Mouse (Mus musculus) T-helper 17 cell (primary cell): ENCODE data around the gene Clec4f.
"Not testable (repeated sequence)": the region's sequence is repeated elsewhere in the genome, so short reads cannot be mapped to it uniquely, and the experiment has no call there.

ENCODE experiments used
- in situ Hi-C, 2 experiments: fragments of 300-600 bp; cut with MboI, MseI; formaldehyde crosslinking; loops; 1 replicate in 1 of 2; 2 replicates in 1 of 2; pipeline ENCODE4 v1.15.1; 2025; ENCODE audit warnings: high pct_unique_total_duplicates in 2 of 2

The Clec4f gene

DNA sequence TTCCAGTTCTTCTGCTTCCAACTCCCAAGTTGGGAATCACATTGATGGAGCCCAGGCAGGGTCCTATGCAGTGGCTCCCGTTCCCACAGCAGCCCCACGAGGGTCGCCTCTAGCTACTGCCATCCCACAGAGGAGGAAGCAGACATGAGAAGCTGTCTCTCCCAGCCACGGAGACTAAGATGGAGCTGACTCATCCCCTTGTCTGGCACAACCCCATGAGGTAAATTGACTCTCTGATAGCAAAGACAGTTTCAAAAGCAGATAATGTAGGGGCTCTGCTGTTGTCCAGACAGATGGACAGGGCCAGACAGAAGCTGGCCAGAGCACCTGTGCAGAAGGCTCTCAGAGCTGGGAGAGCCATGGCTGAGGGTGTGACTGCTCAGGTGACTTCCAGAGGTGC lies 21.4 kb downstream of the Clec4f start:
- in situ Hi-C loops, result not testable (repeated sequence)

DNA sequence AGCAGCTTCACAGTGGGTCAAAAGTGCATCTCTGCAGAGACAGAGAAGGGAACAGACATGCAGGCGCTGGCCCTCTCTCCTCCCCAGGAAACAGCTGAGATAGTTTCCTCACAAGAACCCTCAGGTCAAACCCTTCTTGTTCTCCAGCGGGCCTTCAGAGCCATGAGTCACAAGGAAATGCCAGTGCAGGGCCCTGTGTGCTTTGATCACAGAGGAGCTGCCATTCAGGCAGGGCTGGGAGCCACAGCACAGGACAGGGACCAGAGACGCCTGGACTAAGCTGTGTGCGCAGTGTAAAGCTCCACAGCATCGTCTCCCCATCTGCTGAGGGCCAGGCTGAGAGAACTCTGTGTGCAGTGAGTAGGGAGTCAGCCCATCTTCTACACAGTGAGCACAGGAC lies 21.9 kb downstream of the Clec4f start:
- in situ Hi-C loops, result not testable (repeated sequence)

DNA sequence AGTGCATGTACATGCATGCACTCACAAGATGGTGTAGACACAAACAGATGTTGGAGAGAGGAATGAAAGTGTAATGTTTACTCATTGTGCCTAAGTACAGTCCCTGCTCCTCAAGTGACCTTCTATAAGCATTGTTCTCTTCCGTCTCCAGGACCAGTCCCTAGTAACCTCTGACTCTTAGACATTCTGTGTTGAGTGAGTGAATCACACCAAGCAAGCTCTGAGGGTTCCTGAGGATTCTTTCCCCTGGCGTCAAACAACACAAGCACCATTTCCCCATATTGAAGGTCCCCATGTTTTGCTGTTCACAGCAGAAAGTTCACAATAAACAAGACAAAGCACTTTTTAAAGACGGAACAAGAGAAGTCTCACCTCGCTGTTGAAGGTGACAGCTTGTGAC lies 24.2 kb downstream of the Clec4f start:
- in situ Hi-C loops, result no loop called here

DNA sequence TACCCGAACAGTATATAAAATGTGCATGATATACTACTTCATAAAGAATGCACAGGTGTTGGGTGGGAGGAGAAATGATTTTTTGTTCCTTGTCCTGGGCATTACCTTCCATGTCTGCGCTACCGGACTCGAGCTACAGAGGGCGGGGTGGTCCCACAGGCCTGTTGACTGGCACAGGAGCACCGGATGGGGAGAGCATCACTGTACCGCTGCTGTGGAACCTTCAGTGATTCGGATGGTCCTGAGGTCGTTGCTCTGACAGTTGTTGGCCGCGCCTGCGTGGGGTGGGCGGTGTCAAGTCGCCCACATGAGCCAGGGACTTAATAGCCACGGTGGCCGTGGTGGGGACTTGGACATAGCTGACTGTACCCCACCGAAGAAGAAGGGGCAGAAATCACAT lies 29.2 kb downstream of the Clec4f start:
- in situ Hi-C loops, result no loop called here

DNA sequence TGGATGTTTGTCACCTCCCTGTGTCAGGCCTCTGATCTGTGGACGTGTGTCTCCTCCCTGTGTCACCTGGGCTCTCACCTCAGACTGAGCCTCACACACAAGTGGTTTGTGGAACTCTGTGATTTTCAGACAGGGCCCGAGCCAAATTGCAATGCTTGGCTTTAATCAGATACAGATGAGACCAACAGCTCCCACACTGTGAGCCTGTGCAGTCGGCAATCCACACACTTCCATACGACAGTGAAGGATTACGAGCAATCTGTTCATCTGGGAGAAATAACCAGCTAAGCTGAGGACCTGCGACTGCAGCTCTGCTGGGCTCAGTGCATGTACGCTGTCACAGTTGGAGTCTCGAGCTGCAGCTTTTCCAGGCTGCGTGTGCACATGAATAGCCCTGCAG lies 36.0 kb downstream of the Clec4f start:
- in situ Hi-C loops, result no loop called here

DNA sequence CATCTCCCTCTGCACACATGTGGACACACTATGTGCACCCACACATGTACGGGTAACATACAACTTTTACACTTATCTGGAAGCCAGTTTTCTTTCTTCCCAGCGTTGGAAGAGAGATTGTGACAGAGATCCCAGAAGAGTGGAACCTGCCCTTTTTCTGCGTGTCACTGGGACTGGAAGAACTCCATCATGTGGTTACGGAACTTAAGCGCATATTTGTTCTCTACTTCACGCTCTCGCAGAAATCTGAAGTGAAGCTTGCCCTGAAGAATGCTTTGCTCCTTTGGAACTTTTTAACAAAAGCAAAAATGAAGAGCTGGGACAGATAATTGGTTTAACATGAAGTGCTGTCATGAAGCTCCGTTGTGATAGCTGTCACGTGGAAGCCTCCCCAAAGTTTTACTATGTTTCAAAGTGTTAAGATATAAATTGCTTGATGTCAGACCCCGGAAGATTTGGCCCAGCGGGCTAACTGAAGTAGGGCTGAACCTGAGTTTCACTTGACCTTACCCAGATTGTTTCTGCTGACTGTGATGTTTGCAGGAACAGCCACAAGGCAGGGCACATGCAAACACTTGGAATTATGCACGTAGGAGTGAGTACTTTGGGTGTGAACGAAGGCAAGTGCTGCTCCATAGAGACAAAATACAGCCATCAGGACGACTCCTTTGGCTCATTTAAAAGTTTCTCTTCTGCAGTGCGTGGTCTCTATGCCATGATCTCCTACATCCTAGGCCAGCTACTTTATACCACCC lies 38.2 kb downstream of the Clec4f start:
- in situ Hi-C loops, result no loop called here

DNA sequence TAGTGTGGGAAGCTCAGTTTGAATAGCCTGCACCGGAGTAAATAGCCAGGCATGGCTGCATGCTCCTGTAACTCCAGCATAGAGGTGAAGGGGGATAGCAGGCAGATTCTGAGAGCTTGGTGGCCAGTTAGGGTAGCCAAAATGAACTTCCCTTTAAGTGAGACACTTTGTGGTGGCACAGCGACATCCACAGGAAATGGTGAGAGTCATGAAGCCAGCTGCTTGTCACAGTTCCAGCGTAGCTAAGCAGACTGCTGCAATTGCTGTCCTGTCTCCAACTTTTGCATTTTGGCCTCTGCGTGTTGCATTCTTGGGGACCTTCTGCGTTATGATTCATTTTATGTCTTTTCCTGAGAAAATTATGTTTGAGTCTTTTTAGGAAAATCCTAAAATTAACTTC lies 39.5 kb downstream of the Clec4f start:
- in situ Hi-C loops, result no loop called here

DNA sequence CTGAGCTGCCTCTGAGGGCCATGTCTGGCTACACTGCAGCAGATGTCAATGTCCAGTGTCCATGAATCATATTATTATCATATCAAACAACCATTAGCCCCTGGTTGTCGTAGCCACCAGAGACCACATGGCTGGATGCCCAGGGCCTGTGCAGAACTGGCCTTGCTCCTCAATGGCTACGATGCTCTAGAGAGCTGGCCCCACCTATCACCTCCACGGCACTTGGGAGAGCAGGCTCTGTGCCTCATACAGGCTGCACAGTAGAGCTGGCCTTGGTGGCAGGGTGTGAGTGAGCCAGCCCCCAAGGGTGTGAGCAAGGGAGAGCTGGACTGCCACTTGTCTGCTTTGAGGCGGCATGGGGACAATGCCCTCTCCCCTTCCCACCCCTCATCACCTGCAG lies 41.5 kb downstream of the Clec4f start:
- in situ Hi-C loops, result loop anchor here (5.0 kb wide), 2 partner anchors 38 to 92 kb away; no protein-coding TSS in a partner anchor

DNA sequence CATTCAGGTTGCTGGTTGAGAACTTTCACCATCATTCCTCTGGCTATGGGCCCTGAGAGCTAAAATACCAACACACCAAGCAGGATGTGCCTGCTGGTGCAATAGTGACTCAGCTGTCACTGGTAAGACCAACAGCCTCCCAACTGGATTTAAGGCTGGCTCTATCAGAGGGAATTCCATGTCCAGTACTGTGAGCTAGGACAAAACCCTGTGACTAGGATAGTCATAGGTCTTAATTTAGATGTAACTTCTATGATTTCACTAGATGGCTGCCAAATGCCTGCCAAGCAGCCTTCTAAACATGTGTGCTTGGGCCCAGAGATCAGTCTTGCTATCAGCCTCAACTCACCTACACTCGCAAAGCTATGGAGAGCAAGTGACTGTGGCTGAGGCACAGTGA lies 43.0 kb downstream of the Clec4f start:
- in situ Hi-C loops, result loop anchor here (5.0 kb wide), 2 partner anchors 39 to 91 kb away; no protein-coding TSS in a partner anchor

DNA sequence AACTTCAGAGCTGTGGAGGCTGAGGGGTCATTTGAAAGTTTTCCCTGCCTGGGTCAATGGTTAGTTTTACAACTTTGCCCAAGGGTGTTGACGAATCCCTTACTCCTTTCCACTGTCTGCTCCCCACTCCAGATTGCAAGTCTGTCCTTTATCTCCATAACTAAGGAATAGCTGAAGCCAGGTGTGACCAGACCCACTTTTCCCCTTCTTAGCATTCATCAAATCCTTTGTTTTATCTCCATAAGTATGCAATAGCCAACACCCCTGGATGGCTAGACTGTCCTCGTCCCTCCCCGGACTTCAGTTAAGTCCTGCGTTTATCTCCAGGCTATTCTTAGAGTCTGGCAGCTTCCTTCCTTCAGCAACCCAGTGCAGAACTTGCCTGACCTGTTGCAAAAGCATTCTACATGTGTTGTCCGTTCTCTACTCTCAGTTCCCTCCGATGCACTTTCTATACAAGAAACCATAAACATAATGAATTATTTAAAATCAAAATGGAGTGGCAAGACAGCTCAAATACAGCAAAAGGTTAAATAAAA lies 56.3 kb downstream of the Clec4f start:
- in situ Hi-C loops, result no loop called here

DNA sequence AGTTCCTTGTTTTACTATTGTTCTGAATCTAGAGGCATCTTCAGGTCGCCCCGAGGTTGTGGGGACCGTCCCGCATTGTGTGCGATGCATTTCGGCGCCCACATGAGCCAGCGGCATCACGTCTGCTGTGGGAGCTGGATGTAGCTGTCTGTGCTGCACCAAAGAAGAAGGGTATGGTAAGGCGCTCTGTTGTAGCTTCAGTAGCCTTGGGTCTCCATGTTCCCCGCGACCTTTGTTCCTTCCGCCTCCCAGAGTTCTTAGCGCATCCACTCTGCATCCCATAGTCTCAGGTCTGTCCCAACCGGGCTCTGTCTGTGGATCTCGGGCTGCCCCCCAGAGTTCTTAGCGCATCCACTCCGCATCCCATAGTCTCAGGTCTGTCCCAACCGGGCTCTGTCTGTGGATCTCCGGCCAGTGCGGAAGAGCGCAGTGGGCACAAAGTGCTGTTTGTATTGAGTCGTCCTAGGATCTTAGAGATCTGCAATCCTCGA lies 56.9 kb downstream of the Clec4f start:
- in situ Hi-C loops, result no loop called here

DNA sequence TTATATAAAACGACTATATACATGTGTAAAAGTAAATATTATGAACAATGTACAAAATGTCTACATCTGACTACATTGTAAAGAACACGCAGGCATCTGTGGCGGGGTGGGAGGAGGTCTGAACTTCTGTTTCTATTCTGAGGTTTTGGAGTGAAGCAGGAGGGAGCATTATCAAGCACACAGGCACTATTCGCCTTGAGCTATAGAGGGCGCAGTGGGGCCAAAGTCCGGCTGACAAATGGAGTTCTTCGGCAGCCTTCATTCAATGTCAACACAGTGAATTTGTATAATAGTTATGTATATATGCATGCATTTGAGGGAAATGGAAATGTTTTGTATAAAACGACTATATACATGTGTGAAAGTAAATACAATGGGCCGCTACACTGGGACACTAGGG lies 57.3 kb downstream of the Clec4f start:
- in situ Hi-C loops, result no loop called here

DNA sequence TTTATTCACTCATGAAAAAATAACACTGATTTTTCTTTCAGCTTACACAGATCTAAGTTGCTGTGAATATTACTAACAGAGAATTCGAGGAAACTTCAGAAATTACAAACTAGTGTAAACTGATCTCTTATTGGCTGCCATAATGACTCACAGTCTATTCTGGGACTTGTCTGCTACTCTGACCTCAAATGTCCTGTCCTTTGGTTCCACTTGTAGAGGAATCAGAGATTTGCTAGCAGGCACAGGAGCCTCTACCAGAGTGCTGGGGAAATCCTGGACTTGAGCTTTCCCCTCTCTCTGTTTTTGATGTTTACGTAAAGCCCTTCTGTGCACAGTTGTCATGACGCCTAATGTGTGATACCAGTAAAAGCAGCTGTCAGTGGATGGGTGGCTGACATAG lies 58.0 kb downstream of the Clec4f start:
- in situ Hi-C loops, result no loop called here

DNA sequence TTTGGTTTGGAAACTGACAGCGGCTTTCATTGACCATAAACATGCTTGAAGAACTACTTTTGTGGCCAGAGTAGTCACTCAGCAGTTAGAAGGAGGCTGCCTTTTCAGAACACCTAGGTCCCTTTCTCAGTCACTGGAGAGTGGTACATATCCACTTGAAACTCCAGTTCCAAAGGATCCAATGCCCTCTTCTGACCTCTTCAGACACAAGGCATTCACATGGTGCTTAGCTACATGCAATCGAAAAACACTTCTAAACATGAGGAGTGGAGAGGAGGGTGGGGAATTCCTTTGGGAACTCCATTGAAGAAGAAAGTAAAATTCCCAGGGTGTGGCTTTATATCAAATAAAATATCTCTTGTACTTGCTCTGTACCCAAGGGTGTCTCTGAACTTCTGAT lies 61.0 kb downstream of the Clec4f start:
- in situ Hi-C loops, result no loop called here
